Mouse (Mus musculus) liver, embryonic 14.5 days (tissue): ENCODE results near the gene Sufu.

Experiments used
- CTCF ChIP-seq: IDR thresholded peaks from 2 replicates; pipeline ENCODE4 v1.5.1; 2016; ENCODE audit warnings: antibody characterized with exemption, low read depth, control low read depth
- EP300 ChIP-seq: IDR thresholded peaks from 2 replicates; pipeline ENCODE4 v1.6.1; 2016; ENCODE audit warnings: antibody characterized with exemption, low read depth

DNA sequence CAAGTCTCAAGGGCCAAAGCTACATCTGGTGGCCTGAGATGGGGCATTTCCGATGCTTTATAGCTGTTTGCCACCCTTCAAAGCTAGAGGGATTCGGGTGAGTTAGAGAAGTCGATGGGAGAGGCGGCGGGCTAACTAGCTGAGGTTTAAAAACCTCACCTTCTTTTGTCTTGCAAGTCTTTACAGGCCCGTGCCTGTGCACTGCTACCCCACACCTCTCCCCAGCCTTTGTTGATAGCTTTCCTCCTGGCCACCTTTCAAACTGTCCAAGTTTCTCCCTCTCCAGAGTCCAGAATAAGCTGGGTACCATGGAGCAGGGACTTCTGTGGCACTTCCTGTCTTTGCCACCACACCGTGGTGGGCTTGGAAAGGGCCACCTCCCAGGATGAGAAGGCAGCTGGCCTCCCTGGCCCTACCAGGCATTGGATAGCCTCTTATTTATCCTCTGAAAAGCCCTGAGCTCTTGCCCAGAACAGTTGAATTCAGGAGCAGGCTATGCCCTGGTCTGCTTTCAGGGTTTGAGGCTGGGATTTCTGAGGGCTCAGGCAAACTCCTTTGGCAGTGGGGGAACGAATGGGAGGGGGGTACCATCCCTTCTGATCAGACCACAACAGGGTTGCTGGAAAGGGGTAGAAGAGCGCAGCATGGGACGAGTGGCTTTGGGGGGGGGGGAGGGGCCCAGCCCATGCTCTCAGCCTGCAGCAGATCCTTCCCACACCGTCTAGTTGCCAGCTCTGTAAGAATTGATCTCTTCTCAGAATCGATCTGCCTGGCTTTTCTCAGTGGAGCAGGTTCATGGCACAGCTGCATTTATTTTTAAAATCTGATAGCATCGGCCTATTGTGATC lies 133.1 kb downstream of the Sufu start:
- TF ChIP-seq CTCF: no peak
- TF ChIP-seq EP300: no peak
